Mouse (Mus musculus) cerebellum, postnatal 14 days (tissue): ENCODE results near the gene Neo1.

Experiments used
- DNase-seq, 2 experiments: peaks; one replicate each; pipeline ENCODE4 v3.0.0; 2021; ENCODE audit warnings: mixed read lengths in 2 of 2

Neo1 gene

GRCm38 (mm10) chr9:59036159-59036731 is at the start of gene Neo1:
Gene Neo1 (minus strand): TSS chr9:59036441.
- DNase-seq: peak; percentile 94 to 97

DNA sequence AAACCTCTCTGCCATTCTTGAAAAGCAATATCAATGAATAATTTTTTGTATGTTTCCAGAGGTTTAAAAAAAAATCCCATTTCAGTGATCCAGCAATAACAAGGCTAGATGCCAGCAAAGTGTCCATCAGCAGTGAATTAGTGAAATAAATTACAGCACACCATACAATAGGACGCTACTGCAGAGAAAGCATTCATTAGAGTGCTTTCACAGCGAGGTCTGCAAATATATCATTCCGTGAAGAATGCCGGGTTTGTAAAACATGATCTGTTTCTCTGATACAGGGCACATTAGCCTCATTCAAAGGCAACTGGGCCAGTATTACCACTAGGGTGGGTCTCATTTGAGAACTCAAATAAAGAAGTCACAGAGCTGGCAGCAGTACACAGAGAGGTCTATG is 39.4 kb upstream of the Neo1 start:
- no peak for DNase-seq

DNA sequence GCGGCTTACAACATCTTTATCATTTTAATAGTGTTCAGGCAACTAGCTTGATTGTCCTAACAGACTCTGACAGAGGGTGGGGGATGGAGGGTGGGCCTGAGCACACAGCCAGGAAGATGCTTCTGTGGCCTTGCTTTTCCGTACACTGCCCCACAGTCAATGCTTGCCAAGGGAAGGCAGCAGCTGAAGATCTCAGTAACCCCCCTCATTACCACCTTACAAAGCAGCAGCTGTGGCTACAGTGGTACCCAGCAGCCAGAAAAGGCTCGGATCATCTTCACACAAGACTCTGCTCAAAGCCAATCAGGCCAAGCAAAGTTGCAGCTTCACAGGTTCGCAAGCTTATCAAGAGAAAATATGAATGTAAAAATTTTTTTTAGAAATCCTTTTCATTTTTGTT is 37.6 kb upstream of the Neo1 start:
- DNase-seq: no peak

DNA sequence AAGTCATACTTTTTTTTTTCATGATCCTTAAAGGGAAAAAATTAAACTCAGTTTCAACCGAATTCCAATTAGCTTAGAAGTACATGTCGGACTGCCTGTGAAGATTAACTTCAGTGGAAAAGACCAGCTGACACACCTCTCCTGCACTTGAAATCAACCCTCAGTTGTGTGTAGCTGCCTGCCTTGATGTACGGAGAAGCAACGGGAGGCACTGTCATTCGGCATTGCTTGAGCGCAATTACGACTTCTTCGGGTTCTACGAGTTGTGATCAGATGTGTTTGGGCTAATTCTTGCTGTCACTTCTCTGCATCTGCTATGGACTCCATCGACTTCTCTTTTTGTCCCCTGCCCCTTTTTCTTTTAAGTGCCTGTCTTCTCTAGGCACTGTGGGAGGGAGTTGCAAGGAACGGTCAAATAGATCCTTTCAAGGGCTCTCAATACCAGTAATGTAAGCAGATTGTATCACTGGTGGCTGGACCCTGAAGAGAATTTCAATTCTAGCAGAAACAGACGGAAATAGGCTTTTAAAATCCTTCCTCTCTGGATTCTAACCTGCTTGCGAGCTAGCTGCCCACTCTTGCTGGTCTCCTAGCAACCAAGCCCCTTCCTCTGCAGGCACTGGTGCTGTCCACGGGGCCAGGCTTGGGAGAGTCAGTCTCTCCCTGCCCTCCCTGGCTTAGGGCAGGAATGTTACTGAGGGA is 36.0 kb upstream of the Neo1 start:
- peak; percentile 53 to 62 for DNase-seq

- peak; percentile 46 for DNase-seq
Measured at GRCm38 (mm10) chr9:59071220-59071977, 35.2 kb upstream of the Neo1 start.

DNA sequence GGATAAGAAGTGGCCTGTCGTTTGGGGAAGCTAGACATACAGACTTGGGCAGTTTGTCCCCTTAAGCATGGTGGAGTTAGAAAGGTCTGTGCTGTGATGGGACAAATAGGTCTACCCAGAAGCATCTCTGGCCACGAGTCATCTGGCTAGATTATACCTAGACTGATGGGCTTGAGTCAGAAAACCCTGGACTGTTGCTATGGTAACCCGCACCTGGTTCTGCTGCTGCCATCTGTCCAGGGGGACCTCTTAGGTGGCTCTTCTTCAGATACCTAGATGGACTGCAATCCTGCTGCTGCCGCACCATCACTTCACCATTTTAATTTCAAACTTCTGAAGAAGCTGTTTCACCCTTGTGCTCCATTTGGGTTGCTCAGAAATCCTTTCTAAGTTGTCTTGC is 34.0 kb upstream of the Neo1 start:
- DNase-seq: peak in 1 of 2 experiments; percentile 35

DNA sequence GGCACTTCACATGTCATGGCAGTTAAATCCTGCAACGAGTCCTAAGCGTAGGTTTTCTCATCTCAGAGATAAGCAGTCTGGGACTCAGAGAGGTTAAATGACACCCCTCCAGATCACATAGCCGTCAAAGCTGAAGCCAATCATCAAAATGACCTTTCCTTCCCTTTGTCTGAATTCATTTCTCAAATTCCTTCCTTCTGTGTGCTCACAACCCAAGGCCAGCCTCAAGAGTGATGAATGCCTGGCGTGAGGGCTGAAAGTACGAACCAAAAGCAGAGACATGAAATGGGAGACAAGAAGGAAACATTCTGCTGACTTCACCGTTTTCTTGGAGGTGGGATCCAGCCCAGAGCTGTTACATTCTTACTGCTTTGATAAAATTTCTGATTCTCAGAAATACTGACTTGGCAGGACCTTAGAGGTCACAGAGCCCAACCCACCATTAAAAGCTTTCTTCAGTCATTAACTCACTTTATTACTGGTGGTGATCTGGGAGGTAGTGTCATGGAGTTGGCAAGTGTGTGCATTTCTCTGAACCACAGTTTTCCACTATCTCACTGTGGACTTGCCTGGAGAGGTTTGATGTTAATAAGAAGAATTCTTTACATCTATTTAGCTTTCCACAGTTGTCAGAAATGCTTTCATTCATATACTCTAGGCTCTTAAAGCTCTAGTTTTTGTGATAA is 29.5 kb upstream of the Neo1 start:
- no peak for DNase-seq

- DNase-seq: no peak
Measured at GRCm38 (mm10) chr9:59062409-59062808, 26.2 kb upstream of the Neo1 start.

DNA sequence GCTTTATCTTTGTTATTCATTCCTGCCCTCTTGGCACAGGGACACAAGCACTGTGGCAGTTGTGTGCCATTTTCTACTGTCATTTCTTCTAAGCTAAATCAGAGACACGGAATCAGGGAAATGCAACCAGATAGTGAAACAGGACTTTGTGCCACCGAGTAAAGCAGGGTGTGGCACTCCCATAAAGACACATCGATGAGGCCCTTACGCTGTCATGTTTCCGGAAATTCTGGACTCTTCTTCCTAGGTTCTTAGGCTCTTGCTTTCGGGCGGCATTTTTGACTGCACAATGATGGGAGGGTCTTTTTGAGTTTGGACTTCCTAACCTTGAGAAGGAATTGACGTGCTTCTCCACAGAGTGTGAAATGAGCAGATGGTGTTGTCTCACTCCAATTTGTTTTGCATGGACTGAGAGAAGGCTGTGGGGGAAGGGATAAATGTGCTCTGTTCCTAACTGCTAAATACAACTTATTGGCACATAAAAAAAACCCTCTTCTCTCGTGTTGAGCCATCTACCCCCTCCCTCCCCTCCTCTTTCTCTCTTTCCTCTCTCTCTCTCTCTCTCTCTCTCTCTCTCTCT is 23.9 kb upstream of the Neo1 start:
- DNase-seq: peak; percentile 50 to 68

DNA sequence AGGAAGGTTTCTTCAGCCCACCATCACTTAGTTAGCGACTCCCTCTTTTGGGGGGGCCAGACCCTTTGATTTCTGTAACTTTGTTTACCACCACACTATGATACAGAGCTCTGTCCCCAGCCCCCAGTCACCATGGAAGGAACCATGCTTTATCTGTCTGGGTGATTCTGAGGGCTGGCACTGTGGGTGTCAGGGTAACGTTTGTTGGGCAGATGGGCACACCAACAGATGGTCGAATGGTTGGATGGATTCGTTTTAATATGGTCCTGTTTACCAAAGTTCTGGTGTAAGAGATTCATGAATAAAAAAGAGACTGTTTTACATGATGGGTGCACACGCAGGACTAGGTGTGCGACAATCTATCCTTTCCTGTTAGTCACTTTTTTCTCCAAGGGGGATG is 22.9 kb upstream of the Neo1 start:
- DNase-seq: peak; percentile 32 to 43

DNA sequence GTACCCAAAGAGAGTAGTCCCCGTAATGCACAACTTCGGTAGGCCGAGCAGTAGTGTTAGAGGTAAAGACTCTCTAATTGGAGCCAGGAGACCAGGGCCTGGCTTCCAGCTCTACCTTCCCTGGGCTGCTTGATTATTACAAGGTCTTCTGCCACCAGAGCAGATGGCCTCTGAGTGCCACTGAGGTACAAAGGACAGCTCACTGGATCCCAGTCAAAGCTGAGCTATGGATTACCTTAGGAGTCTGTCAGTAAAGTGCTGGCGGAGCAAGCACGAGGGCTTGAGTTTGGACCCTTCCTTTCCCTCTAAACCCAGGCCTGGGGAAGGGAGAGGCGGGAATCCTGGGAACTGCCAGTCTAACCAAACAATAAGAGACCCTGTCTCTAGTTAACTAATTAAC is 21.8 kb upstream of the Neo1 start:
- no peak for DNase-seq

GRCm38 (mm10) chr9:59056281-59056680 is 20.0 kb upstream of the Neo1 start:
- DNase-seq: peak; percentile 37 to 49

DNA sequence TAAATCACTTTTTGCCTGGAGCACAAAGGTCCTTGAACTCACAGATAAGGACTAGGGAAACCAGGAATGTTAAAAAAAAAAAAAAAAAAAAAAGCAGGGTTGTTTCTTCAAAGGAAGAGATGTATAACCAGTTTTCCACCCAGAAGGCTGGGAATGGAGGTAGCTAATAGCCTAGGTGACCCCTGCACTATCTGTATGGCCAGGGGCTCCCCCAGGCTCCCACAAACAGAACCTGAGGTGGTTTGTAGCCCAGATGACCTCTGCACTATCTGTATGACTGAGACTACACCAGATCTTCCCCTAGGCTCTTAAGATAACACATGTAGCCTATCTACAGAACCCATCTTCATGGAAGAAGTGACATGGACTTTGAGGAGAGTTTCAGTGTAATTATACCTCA is 5.6 kb upstream of the Neo1 start:
- no peak for DNase-seq

DNA sequence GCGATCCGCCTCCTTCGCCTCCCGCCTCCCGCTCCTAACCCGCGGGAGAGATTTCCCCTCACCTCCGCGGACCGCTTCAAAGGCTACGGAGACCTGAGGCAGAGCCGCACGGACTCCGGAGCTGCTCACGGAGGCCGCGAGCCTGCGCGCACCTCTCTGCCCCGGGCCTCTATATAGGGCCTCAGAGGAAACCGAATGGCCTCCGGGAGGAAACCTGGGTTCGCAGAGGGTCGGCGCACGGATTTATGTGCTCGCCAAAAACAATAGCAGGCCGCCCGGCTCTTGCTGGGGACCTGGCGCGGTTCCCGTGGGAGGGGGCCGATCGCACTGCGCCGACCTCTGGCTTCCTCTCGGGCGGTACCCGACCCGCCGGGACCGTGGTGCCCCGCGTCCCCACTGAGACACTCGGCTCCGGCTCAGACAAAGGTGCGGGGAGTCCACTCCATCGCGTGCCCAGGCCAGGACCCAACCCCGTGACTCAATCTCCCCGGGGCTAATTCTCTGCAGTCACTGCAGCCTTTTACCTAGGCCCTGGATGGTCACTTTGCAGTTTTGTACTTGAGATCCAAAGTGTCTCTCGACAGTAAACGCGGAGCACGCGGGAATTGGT is 596 bp upstream of the Neo1 start:
- DNase-seq: peak in 1 of 2 experiments; percentile 82

GRCm38 (mm10) chr9:59035342-59036158 is 691 bp downstream of the Neo1 start:
- DNase-seq: peak; percentile 66 to 72

DNA sequence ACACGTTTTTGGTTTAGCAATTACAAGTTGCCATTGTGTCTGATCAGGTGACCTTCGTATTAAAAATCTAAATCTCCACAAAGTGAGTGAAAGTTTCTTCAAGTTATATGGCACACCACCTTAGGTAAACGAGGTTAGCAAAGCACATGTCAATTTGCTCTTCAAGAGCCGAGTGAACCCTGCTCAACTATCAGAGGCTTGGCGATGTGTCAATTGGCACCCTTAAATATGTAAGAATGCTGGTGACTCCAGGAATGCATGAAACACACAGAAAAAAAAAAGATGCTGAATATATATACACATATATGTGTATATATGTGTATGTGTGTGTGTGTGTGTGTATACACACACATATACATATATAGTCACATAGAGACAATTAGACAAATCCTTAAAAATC is 1.4 kb downstream of the Neo1 start:
- no peak for DNase-seq

DNA sequence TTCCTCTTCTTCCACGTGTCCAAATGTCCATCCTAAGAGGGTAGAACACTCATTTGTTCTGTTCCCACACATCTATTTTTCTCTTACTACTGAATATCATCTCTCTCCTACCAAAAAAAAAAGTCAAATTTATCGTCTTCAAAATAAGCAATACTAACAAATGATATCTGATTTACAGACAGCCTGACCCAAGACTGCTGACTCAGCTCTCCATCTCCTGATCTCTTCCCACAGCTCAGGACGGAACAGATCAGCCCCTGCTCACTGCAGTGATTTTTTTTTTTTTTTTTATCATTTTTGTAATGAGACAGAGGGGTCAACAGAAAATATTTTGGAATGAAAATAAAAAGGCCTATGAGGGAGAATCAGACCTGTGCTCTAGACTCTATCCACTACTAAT is 2.7 kb downstream of the Neo1 start:
- no peak for DNase-seq

- DNase-seq: no peak
Measured at GRCm38 (mm10) chr9:59024245-59024844, 11.9 kb downstream of the Neo1 start.

DNA sequence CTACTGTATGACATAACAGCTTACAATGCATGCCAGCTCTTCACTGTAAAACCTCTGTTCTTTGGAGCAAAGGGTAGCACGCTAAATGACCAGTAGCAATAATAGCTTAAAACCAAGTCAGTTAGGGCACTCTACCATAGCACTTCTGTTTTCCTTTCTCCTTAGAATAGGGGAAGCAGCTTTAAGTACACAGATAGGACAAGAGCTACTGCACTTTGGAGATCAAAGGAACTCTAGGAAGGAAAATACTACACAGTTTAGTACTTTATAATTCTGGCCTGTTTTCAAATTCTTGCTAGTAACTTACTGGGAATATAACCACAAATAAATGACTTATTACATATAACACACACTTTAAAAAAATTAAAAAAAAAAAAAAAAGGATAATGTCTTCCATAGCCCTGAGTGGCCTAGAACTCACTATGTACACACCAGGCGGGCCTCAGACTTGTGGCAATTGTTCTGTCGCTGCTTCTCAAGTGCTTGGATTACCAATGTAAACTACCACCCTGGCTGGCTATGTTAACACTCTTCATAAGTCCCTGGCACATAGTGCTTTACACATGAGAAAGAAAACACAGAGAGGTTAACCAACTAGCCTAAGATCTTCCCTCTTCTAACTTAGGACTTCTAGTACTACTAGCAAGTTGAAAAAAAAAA is 20.1 kb downstream of the Neo1 start:
- DNase-seq: no peak

- peak; percentile 55 to 71 for DNase-seq
Measured at GRCm38 (mm10) chr9:59013365-59013764, 22.9 kb downstream of the Neo1 start.
